Mouse (Mus musculus): ENCODE measurements around the gene Numbl. TPM values are rescaled to one million over a fixed set of nuclear protein-coding genes. Genes with fewer than 3 reads are reported as not detected.
"Not testable (repeated sequence)": the region's sequence is repeated elsewhere in the genome, so short reads cannot be mapped to it uniquely, and the experiment has no call there.

Numbl gene
- total RNA-seq (2021): 1 to 10 TPM; 3.6 to 5.4 TPM
- long read RNA-seq, experiment 1, partial matches to known transcripts: 0 of 1 reads
- long read RNA-seq, experiment 1, other reads (novel, unspliced or antisense): 0 of 1 reads
- long read RNA-seq, experiment 2, partial matches to known transcripts: 1 of 2 reads
- long read RNA-seq, experiment 2, other reads (novel, unspliced or antisense): 0 of 2 reads

- peak; percentile 92 for DNase-seq
Observed at GRCm38 (mm10) chr7:27258205-27258899, at the start of gene Numbl. Numbl (plus strand) TSS chr7:27258433.

GRCm38 (mm10) chr7:27212626-27213025 lies 45.6 kb upstream of the Numbl start:
- DNase-seq: no peak

- DNase-seq: no peak
Observed at GRCm38 (mm10) chr7:27218586-27218985, 39.6 kb upstream of the Numbl start.

- DNase-seq: no peak
Observed at GRCm38 (mm10) chr7:27219937-27220336, 38.3 kb upstream of the Numbl start.

GRCm38 (mm10) chr7:27221939-27222338 lies 36.3 kb upstream of the Numbl start:
- DNase-seq: no peak

GRCm38 (mm10) chr7:27222538-27222937 lies 35.7 kb upstream of the Numbl start:
- DNase-seq: no peak

GRCm38 (mm10) chr7:27224877-27225575 lies 33.2 kb upstream of the Numbl start:
- peak; percentile 55 for DNase-seq

GRCm38 (mm10) chr7:27227276-27227675 lies 31.0 kb upstream of the Numbl start:
- DNase-seq: no peak

GRCm38 (mm10) chr7:27227676-27228075 lies 30.6 kb upstream of the Numbl start:
- no peak for DNase-seq

GRCm38 (mm10) chr7:27228281-27228821 lies 29.9 kb upstream of the Numbl start, which contains the start of gene Itpkc:
Itpkc (minus strand) TSS chr7:27228661.
- peak; percentile 91 for DNase-seq

- DNase-seq: no peak
Observed at GRCm38 (mm10) chr7:27228865-27229264, 29.4 kb upstream of the Numbl start.

GRCm38 (mm10) chr7:27230781-27231180 lies 27.5 kb upstream of the Numbl start:
- DNase-seq: no peak

- peak; percentile 56 for DNase-seq
Observed at GRCm38 (mm10) chr7:27231693-27232331, 26.4 kb upstream of the Numbl start.

GRCm38 (mm10) chr7:27232781-27233281 lies 25.4 kb upstream of the Numbl start, which contains the start of gene Coq8b:
Coq8b (plus strand) TSS chr7:27233023.
- peak; percentile 91 for DNase-seq

- DNase-seq: no peak
Observed at GRCm38 (mm10) chr7:27233300-27233699, 24.9 kb upstream of the Numbl start.

- no peak for DNase-seq
Observed at GRCm38 (mm10) chr7:27235726-27236125, 22.5 kb upstream of the Numbl start.

GRCm38 (mm10) chr7:27237527-27237926 lies 20.7 kb upstream of the Numbl start:
- DNase-seq: no peak

GRCm38 (mm10) chr7:27238568-27238967 lies 19.7 kb upstream of the Numbl start:
- no peak for DNase-seq

- DNase-seq: peak; percentile 72
Observed at GRCm38 (mm10) chr7:27243211-27243610, 15.0 kb upstream of the Numbl start.

- DNase-seq: not testable (repeated sequence)
Observed at GRCm38 (mm10) chr7:27244088-27244487, 14.1 kb upstream of the Numbl start.

- no peak for DNase-seq
Observed at GRCm38 (mm10) chr7:27249146-27249545, 9.1 kb upstream of the Numbl start.

- no peak for DNase-seq
Observed at GRCm38 (mm10) chr7:27249928-27250327, 8.3 kb upstream of the Numbl start.

All from gastrocnemius, postnatal 25 days (tissue).